Mouse (Mus musculus): ENCODE data around the gene Gp1ba. TPM values are rescaled to one million over a fixed set of nuclear protein-coding genes. Genes with fewer than 3 reads are reported as not detected.

Gene Gp1ba
- polyA plus RNA-seq (2015; fragmentation: Nextera tagmentation; extraction: Ambion mirVana): 0.10 and 0.37 TPM in 2 replicates

- no peaks in the 10 kb centered on the region for H3K27me3 ChIP-seq
- 52% methylated on average over 5 of the region's 5 CpGs for WGBS
- H3K4me1 ChIP-seq: no peaks in the 10 kb centered on the region
- H3K9me3 ChIP-seq: no peaks in the 10 kb centered on the region
- H3K36me3 ChIP-seq: peaks cover 9% of the 10 kb centered on the region; the same call in 1 of the 2 replicates
- no peak for ATAC-seq (ENCODE audit: insufficient number of reproducible peaks, insufficient read depth, low FRiP score, low TSS enrichment, low read depth)
- no peak within 1 kb of the TSS for H3K4me2 ChIP-seq
- no peak within 1 kb of the TSS for H3K27ac ChIP-seq
- no peak within 1 kb of the TSS for H3K4me3 ChIP-seq
- no peak within 1 kb of the TSS for H3K9ac ChIP-seq
Observed at GRCm38 (mm10) chr11:70638714-70639278, at the start of gene Gp1ba. Gene Gp1ba (plus strand): TSS chr11:70639122.

GRCm38 (mm10) chr11:70591733-70592132 is 47.2 kb upstream of the Gp1ba start:
- Histone ChIP-seq H3K27ac (no peak overlapping the region), H3K36me3 (peaks cover 1% of the 10 kb centered on the region; the same call in 1 of the 2 replicates), H3K27me3 (no peaks in the 10 kb centered on the region), H3K4me1 (peaks cover 8% of the 10 kb centered on the region; the same call in 1 of the 2 replicates), H3K9me3 (no peaks in the 10 kb centered on the region), H3K4me2 (no peak overlapping the region), H3K4me3 (no peak overlapping the region), H3K9ac (no peak overlapping the region)
- no peak for ATAC-seq (ENCODE audit: insufficient number of reproducible peaks, insufficient read depth, low FRiP score, low TSS enrichment, low read depth)
- WGBS: 88% methylated on average over 1 of the region's 1 CpGs

GRCm38 (mm10) chr11:70594253-70594989 is 44.5 kb upstream of the Gp1ba start:
- 87% methylated on average over 15 of the region's 15 CpGs for WGBS
- no peaks in the 10 kb centered on the region for H3K9me3 ChIP-seq
- no peak overlapping the region for H3K9ac ChIP-seq
- H3K27ac ChIP-seq: no peak overlapping the region
- H3K36me3 ChIP-seq: peaks cover 28% of the 10 kb centered on the region
- no peak for ATAC-seq (ENCODE audit: insufficient number of reproducible peaks, insufficient read depth, low FRiP score, low TSS enrichment, low read depth)
- no peak overlapping the region for H3K4me3 ChIP-seq
- peaks cover 8% of the 10 kb centered on the region; the same call in 1 of the 2 replicates for H3K4me1 ChIP-seq
- no peak overlapping the region for H3K4me2 ChIP-seq
- no peaks in the 10 kb centered on the region for H3K27me3 ChIP-seq

GRCm38 (mm10) chr11:70595638-70596037 is 43.3 kb upstream of the Gp1ba start:
- Histone ChIP-seq H3K27me3 (no peaks in the 10 kb centered on the region), H3K27ac (no peak overlapping the region), H3K9ac (peak overlapping the region; percentile 1; the same call in 1 of the 2 replicates), H3K36me3 (peaks cover 35% of the 10 kb centered on the region), H3K4me2 (no peak overlapping the region), H3K4me3 (no peak overlapping the region), H3K4me1 (peaks cover 8% of the 10 kb centered on the region; the same call in 1 of the 2 replicates), H3K9me3 (no peaks in the 10 kb centered on the region)
- WGBS: 60% methylated on average over 2 of the region's 2 CpGs
- ATAC-seq (ENCODE audit: insufficient number of reproducible peaks, insufficient read depth, low FRiP score, low TSS enrichment, low read depth): no peak

GRCm38 (mm10) chr11:70596094-70596493 is 42.8 kb upstream of the Gp1ba start:
- Histone ChIP-seq H3K36me3 (peaks cover 35% of the 10 kb centered on the region), H3K27me3 (no peaks in the 10 kb centered on the region), H3K9ac (peak overlapping the region; percentile 1; the same call in 1 of the 2 replicates), H3K4me2 (no peak overlapping the region), H3K4me3 (no peak overlapping the region), H3K27ac (no peak overlapping the region), H3K4me1 (peaks cover 8% of the 10 kb centered on the region; the same call in 1 of the 2 replicates), H3K9me3 (no peaks in the 10 kb centered on the region)
- no peak for ATAC-seq (ENCODE audit: insufficient number of reproducible peaks, insufficient read depth, low FRiP score, low TSS enrichment, low read depth)
- WGBS: 49% methylated on average over 4 of the region's 4 CpGs

GRCm38 (mm10) chr11:70597301-70597700 is 41.6 kb upstream of the Gp1ba start:
- Histone ChIP-seq H3K9ac (no peak overlapping the region), H3K9me3 (no peaks in the 10 kb centered on the region), H3K4me1 (peaks cover 5% of the 10 kb centered on the region; the same call in 1 of the 2 replicates), H3K36me3 (peaks cover 47% of the 10 kb centered on the region), H3K27me3 (no peaks in the 10 kb centered on the region), H3K27ac (no peak overlapping the region), H3K4me2 (no peak overlapping the region), H3K4me3 (no peak overlapping the region)
- WGBS: 87% methylated on average over 6 of the region's 6 CpGs
- ATAC-seq (ENCODE audit: insufficient number of reproducible peaks, insufficient read depth, low FRiP score, low TSS enrichment, low read depth): no peak

- H3K9ac ChIP-seq: no peak overlapping the region
- H3K4me2 ChIP-seq: no peak overlapping the region
- no peaks in the 10 kb centered on the region for H3K27me3 ChIP-seq
- ATAC-seq (ENCODE audit: insufficient number of reproducible peaks, insufficient read depth, low FRiP score, low TSS enrichment, low read depth): no peak
- peaks cover 5% of the 10 kb centered on the region; the same call in 1 of the 2 replicates for H3K4me1 ChIP-seq
- 86% methylated on average over 9 of the region's 9 CpGs for WGBS
- H3K4me3 ChIP-seq: no peak overlapping the region
- H3K27ac ChIP-seq: no peak overlapping the region
- H3K9me3 ChIP-seq: no peaks in the 10 kb centered on the region
- H3K36me3 ChIP-seq: peaks cover 57% of the 10 kb centered on the region
Observed at GRCm38 (mm10) chr11:70598451-70598953, 40.4 kb upstream of the Gp1ba start.

GRCm38 (mm10) chr11:70605024-70605566 is 33.8 kb upstream of the Gp1ba start:
- no peaks in the 10 kb centered on the region for H3K9me3 ChIP-seq
- H3K4me2 ChIP-seq: no peak overlapping the region
- peaks cover 86% of the 10 kb centered on the region for H3K36me3 ChIP-seq
- no peak overlapping the region for H3K27ac ChIP-seq
- H3K4me1 ChIP-seq: no peaks in the 10 kb centered on the region
- ATAC-seq (ENCODE audit: insufficient number of reproducible peaks, insufficient read depth, low FRiP score, low TSS enrichment, low read depth): no peak
- 65% methylated on average over 14 of the region's 14 CpGs for WGBS
- no peak overlapping the region for H3K9ac ChIP-seq
- no peaks in the 10 kb centered on the region for H3K27me3 ChIP-seq
- no peak overlapping the region for H3K4me3 ChIP-seq

- H3K27ac ChIP-seq: no peak overlapping the region
- H3K36me3 ChIP-seq: peaks cover 96% of the 10 kb centered on the region
- no peak overlapping the region for H3K9ac ChIP-seq
- H3K9me3 ChIP-seq: no peaks in the 10 kb centered on the region
- 63% methylated on average over 12 of the region's 12 CpGs for WGBS
- ATAC-seq (ENCODE audit: insufficient number of reproducible peaks, insufficient read depth, low FRiP score, low TSS enrichment, low read depth): no peak
- H3K4me2 ChIP-seq: no peak overlapping the region
- no peaks in the 10 kb centered on the region for H3K27me3 ChIP-seq
- H3K4me3 ChIP-seq: no peak overlapping the region
- H3K4me1 ChIP-seq: no peaks in the 10 kb centered on the region
Observed at GRCm38 (mm10) chr11:70606717-70607116, 32.2 kb upstream of the Gp1ba start.

- H3K9ac ChIP-seq: no peak overlapping the region
- peaks cover 95% of the 10 kb centered on the region for H3K36me3 ChIP-seq
- H3K4me2 ChIP-seq: no peak overlapping the region
- no peaks in the 10 kb centered on the region for H3K9me3 ChIP-seq
- H3K27ac ChIP-seq: no peak overlapping the region
- no peaks in the 10 kb centered on the region for H3K27me3 ChIP-seq
- no peak overlapping the region for H3K4me3 ChIP-seq
- H3K4me1 ChIP-seq: no peaks in the 10 kb centered on the region
- no peak for ATAC-seq (ENCODE audit: insufficient number of reproducible peaks, insufficient read depth, low FRiP score, low TSS enrichment, low read depth)
- WGBS: 87% methylated on average over 9 of the region's 9 CpGs
Observed at GRCm38 (mm10) chr11:70607611-70608010, 31.3 kb upstream of the Gp1ba start.

GRCm38 (mm10) chr11:70608381-70609066 is 30.4 kb upstream of the Gp1ba start:
- ATAC-seq (ENCODE audit: insufficient number of reproducible peaks, insufficient read depth, low FRiP score, low TSS enrichment, low read depth): no peak
- WGBS: 88% methylated on average over 26 of the region's 26 CpGs
- H3K4me2 ChIP-seq: no peak overlapping the region
- H3K27me3 ChIP-seq: no peaks in the 10 kb centered on the region
- no peak overlapping the region for H3K4me3 ChIP-seq
- no peak overlapping the region for H3K9ac ChIP-seq
- no peaks in the 10 kb centered on the region for H3K4me1 ChIP-seq
- H3K36me3 ChIP-seq: peaks cover 95% of the 10 kb centered on the region
- H3K9me3 ChIP-seq: no peaks in the 10 kb centered on the region
- no peak overlapping the region for H3K27ac ChIP-seq
